In the genomic region with DNA sequence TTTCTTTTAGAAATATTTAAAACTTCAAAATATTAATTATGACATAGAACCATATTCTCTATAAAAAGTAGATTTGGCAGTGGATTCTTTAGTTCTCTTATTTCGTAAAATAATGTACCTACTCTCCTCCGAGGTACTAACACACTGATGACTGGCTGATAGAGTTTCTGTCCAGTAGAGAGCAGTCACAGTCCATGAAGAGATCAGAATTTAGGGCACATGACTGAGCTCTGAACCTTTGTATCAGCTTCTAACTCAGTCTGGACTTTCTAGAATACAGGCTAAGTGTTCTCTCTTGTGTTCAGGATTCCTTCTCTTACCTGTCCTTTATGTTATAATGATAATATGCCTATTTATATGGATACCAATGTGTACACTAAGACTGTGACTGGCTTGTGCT, we compare ENCODE assay signal across 8 mouse cellular contexts.
A peak's percentile ranks its signal among the peaks of the same experiment; 100 is the strongest.
DNase-seq lines count a peak whose midpoint lies in the region.

No protein-coding gene starts in this region.

- intact Hi-C loops in left cerebral cortex, postnatal 14 days (cut with DNase I): loop anchor here (5.0 kb wide), 1 partner anchor 608 kb away; a partner anchor contains a TSS

- DNase-seq in adrenal gland, postnatal 10 days: peak; percentile 7
- no peak for DNase-seq in adrenal gland, adult 8-10 months
- peak; percentile 15 to 28 for DNase-seq in left cerebral cortex, postnatal 14 days (ENCODE audit: low spot score in 2 of 2)
- no peak for DNase-seq in left cerebral cortex, adult 11 months (ENCODE audit: low spot score)
- peak; percentile 53 for DNase-seq in embryo, embryonic 10.5 days (ENCODE audit: low spot score)
- peak; percentile 23 for DNase-seq in mesoderm, embryonic 11.5 days (ENCODE audit: low read depth, low spot score)
- DNase-seq in urinary bladder, postnatal 10 days (ENCODE audit: low spot score): no peak
- DNase-seq in gastrocnemius, postnatal 25 days: no peak

Comparison
In these comparisons a context has a peak if more than half of its experiments do, and no peak if none do; other contexts are left out.
1. DNase-seq: peak in adrenal gland, postnatal 10 days (single experiment), left cerebral cortex, postnatal 14 days (2 of 2), embryo, embryonic 10.5 days (single experiment) and mesoderm, embryonic 11.5 days (single experiment); none in adrenal gland, adult 8-10 months (single experiment), left cerebral cortex, adult 11 months (single experiment), urinary bladder, postnatal 10 days (single experiment) and gastrocnemius, postnatal 25 days (single experiment).